Mouse (Mus musculus) heart, embryonic 14.5 days (tissue): ENCODE data around the gene Il34. TPM values are rescaled to one million over a fixed set of nuclear protein-coding genes. Genes with fewer than 3 reads are reported as not detected.

Experiments
- ATAC-seq: fragments of 200-750 bp; cut with Nextera tagmentation; 2 replicates; pipeline ENCODE4 v1.8.0; 2017; ENCODE audit warnings: low read depth, moderate TSS enrichment; ENCODE audit not compliant: insufficient number of reproducible peaks, insufficient read depth, low FRiP score
- H3K27ac ChIP-seq, 2 experiments: fragments of 200-500 bp in 1 of 2; fragments of 300-500 bp in 1 of 2; sonication (generic) in 1 of 2; replicated peaks in 1 of 2; 2 replicates each; pipeline ENCODE4 v1.5.1; 2012 to 2014; ENCODE audit warnings: low read depth in 2 of 2, low read length in 2 of 2, control low read depth in 1 of 2, mild to moderate bottlenecking in 1 of 2, mixed read lengths in 1 of 2; ENCODE audit not compliant: control insufficient read depth in 1 of 2, insufficient read depth in 1 of 2
- H3K27me3 ChIP-seq: fragments of 300-500 bp; sonication (generic); 2 replicates; pipeline ENCODE4 v1.6.1; 2014; ENCODE audit warnings: mild to moderate bottlenecking, low read length, control low read depth; ENCODE audit not compliant: control insufficient read depth, insufficient read depth
- H3K36me3 ChIP-seq: fragments of 300-500 bp; sonication (generic); 2 replicates; pipeline ENCODE4 v1.6.1; 2014; ENCODE audit warnings: mild to moderate bottlenecking, control low read depth, low read length, mixed read lengths; ENCODE audit not compliant: control insufficient read depth, insufficient read depth
- H3K4me1 ChIP-seq, 2 experiments: fragments of 200-500 bp in 1 of 2; fragments of 300-500 bp in 1 of 2; sonication (generic) in 1 of 2; 2 replicates each; pipeline ENCODE4 v1.6.1; 2012 to 2014; ENCODE audit warnings: low read length in 2 of 2, control low read depth in 1 of 2, mixed read lengths in 1 of 2; ENCODE audit not compliant: control insufficient read depth in 2 of 2, insufficient read depth in 2 of 2
- H3K4me2 ChIP-seq: fragments of 300-500 bp; sonication (generic); 2 replicates; pipeline ENCODE4 v1.6.1; 2014; ENCODE audit warnings: mild to moderate bottlenecking, low read length
- H3K4me3 ChIP-seq, 2 experiments: fragments of 200-500 bp in 1 of 2; fragments of 300-500 bp in 1 of 2; sonication (generic) in 1 of 2; 2 replicates each; pipeline ENCODE4 v1.5.1; 2012 to 2014; ENCODE audit warnings: low read length in 2 of 2, mild to moderate bottlenecking in 2 of 2, control low read depth in 1 of 2, low read depth in 1 of 2, moderate library complexity in 1 of 2; ENCODE audit not compliant: control insufficient read depth in 1 of 2, insufficient read depth in 1 of 2
- H3K9ac ChIP-seq: fragments of 300-500 bp; sonication (generic); 2 replicates; pipeline ENCODE4 v1.6.1; 2014; ENCODE audit warnings: mild to moderate bottlenecking, low read length
- H3K9me3 ChIP-seq: fragments of 300-500 bp; sonication (generic); 2 replicates; pipeline ENCODE4 v1.6.1; 2016; ENCODE audit warnings: low read length, control low read depth; ENCODE audit not compliant: control insufficient read depth
- WGBS: fragments of 180-500 bp; shearing (Covaris S2); extraction: QIAGEN DNeasy Blood & Tissue Kit; methylation state at CpG from one replicate; pipeline ENCODE4 v1.1.7; 2014; 5-methylcytosine and 5-hydroxymethylcytosine counted together
- polyA plus RNA-seq: library from polyadenylated mRNA; unstranded; fragments of >200 nt; fragmentation: Nextera tagmentation; extraction: Ambion mirVana; gene quantifications from 2 replicates; pipeline ENCODE4 v1.2.1, GENCODE M21; 2014

The Il34 gene
- polyA plus RNA-seq, 1 experiment from 2014 or later, result 0.49 TPM

DNA sequence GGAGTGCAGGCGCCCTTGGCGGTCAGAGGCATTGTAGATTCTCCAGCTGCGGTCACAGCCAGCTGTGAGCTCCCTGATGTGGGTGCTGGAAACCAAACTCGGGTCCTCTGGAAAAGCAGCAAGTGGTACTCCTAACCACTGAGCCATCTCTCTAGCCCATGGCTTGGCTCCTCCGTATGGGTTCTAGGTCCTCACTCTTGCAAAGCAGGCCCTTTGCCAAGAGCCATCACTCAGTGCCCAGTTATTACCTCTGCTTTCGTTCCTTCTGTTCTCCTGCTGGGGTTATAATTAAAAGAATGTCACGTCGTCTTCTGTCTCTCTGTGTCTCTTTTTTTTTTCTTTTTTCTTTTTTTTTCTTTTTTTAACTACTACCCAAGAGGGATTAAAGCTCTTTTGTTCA lies 72.7 kb downstream of the Il34 start:
- no peak for ATAC-seq

DNA sequence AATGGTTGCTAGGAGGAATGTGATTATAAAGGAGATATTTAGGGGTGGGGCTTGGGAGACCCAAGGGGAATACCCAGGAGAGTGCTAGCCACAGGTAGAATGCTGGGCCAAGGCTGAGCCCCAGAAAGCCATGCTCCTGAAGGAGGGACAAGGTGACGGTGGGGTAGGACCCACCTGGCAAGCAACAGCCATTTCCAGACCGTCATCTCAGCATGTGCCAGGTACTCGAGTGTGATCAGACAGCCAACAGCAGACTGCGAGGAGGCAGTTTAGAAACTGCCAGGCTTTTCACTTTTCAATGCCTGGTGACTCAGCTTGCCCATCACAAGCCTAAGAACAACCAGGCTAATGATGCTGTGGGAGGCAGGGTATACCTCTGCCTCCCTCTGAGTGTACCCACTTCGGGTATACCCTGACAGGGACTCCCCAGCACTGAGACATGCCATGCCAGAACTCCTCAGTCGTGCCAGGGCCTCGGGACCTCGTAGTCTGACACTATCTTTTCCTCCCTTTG lies 74.3 kb downstream of the Il34 start:
- H3K27ac ChIP-seq, result no peak overlapping the region
- H3K4me1 ChIP-seq, result no peaks in the 10 kb centered on the region; a peak in 1 of 4 replicates
- peaks cover 100% of the 10 kb centered on the region for H3K36me3 ChIP-seq
- H3K9me3 ChIP-seq, result no peaks in the 10 kb centered on the region
- ATAC-seq, result no peak
- no peak overlapping the region for H3K9ac ChIP-seq
- no peak overlapping the region for H3K4me2 ChIP-seq
- H3K4me3 ChIP-seq, result no peak overlapping the region
- WGBS, result 91% methylated on average over 8 of the region's 8 CpGs
- no peaks in the 10 kb centered on the region for H3K27me3 ChIP-seq

More for the DNA sequence above, 72.7 kb downstream of the Il34 start:
- H3K4me2 ChIP-seq, result no peak overlapping the region
- H3K27ac ChIP-seq, result no peak overlapping the region
- H3K9ac ChIP-seq, result no peak overlapping the region
- 91% methylated on average over 8 of the region's 8 CpGs for WGBS
- H3K36me3 ChIP-seq, result peaks cover 100% of the 10 kb centered on the region
- no peaks in the 10 kb centered on the region for H3K4me1 ChIP-seq
- no peaks in the 10 kb centered on the region for H3K27me3 ChIP-seq
- no peaks in the 10 kb centered on the region for H3K9me3 ChIP-seq
- H3K4me3 ChIP-seq, result no peak overlapping the region

DNA sequence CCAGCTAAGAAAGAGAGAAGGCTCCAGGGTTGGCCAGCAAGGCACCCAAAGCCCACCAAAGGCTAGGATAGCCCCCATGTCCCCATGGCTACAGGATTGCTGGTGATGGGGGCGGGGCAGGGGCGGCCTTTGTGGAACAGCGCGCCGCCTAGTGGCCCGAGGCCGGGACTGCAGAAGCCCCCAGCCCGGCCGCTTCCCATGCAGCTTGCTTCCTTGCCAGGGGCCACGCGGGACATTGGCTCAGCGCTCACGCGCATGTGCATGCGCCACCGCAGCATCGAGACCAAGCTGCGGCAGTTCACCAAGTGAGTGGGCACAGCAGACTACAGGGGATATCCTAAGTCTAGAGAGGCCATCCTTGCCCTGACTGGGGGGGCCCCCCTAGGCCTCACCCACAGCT lies 78.8 kb downstream of the Il34 start:
- WGBS, result 14% methylated on average over 18 of the region's 18 CpGs
- Histone ChIP-seq H3K36me3 (peaks cover 65% of the 10 kb centered on the region), H3K9ac (no peak overlapping the region), H3K4me2 (no peak overlapping the region), H3K4me3 (no peak overlapping the region), H3K4me1 (peaks cover 12 to 35% of the 10 kb centered on the region in 2 experiments), H3K9me3 (no peaks in the 10 kb centered on the region), H3K27me3 (no peaks in the 10 kb centered on the region), H3K27ac (no peak overlapping the region)
- no peak for ATAC-seq

DNA sequence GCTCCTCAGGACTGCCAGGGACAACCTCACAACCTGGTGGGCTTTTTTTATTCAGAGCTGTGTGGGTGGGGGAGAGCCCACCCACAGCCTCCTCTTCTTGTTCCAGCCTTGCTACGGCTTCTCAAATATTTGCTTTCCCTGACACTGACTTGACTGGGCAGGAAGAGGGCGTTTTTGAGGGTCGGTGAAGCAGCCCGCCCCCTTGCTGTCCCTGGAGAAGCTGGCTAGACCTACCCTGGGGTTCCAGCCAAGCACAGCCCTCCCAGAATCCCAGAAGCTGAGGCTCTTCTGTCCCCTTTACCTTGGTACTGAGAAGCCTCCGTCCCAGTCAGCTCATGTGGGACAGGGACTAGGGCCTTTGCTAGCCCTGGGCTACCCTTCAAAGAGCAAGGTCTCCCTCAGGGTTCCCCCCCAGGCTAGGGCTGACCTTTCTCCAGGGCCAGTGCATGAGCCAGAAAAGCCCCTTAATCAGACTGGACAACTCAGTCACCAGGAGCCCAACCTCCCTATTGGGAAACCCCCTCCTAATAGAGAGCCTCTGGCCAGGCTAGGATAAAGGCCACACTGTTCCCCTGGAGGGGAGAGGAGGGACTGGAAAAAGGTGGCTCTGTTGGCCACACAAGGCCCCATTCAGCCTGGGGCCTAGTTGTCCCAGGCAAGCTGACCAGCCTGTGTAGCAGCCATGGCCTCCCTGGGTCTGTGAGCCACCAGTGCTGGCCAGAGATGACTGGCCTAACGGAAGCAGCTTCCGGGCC lies 80.5 kb downstream of the Il34 start:
- 56% methylated on average over 7 of the region's 7 CpGs for WGBS
- peak overlapping the region; percentile 44 for H3K9ac ChIP-seq
- 0 out of 2 replicates have a peak overlapping the region, but pooled peaks have one; percentile 18 for H3K4me2 ChIP-seq
- no peak overlapping the region for H3K4me3 ChIP-seq
- H3K27me3 ChIP-seq, result no peaks in the 10 kb centered on the region
- H3K27ac ChIP-seq, result peak overlapping the region in 1 of 2 experiments; percentile 45; a peak in 1 of 4 replicates
- H3K4me1 ChIP-seq, result peaks cover 18 to 42% of the 10 kb centered on the region in 2 experiments
- peaks cover 48% of the 10 kb centered on the region for H3K36me3 ChIP-seq
- no peaks in the 10 kb centered on the region for H3K9me3 ChIP-seq
- no peak for ATAC-seq

DNA sequence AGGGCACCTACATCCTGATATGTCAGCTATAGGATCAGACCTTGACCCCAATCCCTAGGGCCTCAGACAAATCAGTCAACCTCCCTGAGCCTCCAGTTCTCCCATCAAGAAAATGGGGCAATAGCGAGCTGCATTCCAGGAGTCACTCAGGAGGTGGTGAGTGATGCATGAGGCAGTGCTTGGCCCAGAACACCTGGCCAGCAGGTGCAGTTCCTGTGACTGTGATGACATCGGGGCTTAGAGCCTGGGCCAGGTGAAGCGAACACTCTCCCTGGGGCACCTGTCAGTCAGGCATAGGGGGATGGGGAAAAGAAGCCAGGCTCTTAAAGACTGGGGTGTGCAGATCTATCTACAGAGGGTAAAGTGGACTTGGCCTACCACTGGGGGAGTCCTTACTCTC lies 81.2 kb downstream of the Il34 start:
- WGBS, result 74% methylated on average over 3 of the region's 3 CpGs
- Histone ChIP-seq H3K9ac (peak overlapping the region; percentile 44; the same call in 1 of the 2 replicates), H3K4me3 (no peak overlapping the region), H3K9me3 (no peaks in the 10 kb centered on the region), H3K27ac (no peak overlapping the region), H3K27me3 (no peaks in the 10 kb centered on the region), H3K4me2 (no peak overlapping the region), H3K36me3 (peaks cover 41% of the 10 kb centered on the region), H3K4me1 (peaks cover 22 to 47% of the 10 kb centered on the region in 2 experiments)
- ATAC-seq, result no peak

DNA sequence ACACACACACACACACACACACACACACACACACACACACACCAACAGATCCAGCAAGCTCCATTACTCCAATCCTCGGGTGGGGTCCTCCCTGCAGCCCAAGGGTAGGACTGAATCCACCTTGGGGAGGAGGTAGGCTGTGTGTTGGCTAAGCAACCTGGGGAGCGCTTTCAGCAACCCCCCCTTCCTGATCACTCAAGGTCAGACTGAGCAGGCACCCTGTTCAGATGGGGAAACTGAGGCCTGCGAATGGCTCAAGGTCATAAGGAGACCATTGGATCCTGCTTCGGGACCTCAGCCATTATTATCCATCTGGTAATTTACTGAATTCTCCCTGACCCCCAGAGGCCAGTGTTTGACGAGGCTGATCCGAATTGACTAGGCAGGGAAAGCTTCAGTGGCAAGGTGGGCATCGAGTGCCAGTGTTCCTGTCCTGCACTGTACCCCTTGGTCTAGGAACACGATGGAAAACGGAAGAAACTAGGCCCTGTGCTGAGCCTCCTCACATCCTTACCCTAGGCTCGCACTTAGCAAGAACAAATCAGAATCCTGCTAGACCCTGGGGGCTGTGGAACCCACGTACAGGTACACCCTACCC lies 83.2 kb downstream of the Il34 start:
- Histone ChIP-seq H3K4me3 (peak overlapping the region; percentile 70 to 85), H3K4me2 (peak overlapping the region; percentile 81), H3K27ac (peak overlapping the region in 1 of 2 experiments; percentile 94; a peak in 1 of 4 replicates), H3K9me3 (no peaks in the 10 kb centered on the region), H3K4me1 (peaks cover 34 to 62% of the 10 kb centered on the region in 2 experiments), H3K9ac (peak overlapping the region; percentile 96), H3K27me3 (no peaks in the 10 kb centered on the region), H3K36me3 (peaks cover 21% of the 10 kb centered on the region)
- 57% methylated on average over 11 of the region's 11 CpGs for WGBS
- ATAC-seq, result no peak

DNA sequence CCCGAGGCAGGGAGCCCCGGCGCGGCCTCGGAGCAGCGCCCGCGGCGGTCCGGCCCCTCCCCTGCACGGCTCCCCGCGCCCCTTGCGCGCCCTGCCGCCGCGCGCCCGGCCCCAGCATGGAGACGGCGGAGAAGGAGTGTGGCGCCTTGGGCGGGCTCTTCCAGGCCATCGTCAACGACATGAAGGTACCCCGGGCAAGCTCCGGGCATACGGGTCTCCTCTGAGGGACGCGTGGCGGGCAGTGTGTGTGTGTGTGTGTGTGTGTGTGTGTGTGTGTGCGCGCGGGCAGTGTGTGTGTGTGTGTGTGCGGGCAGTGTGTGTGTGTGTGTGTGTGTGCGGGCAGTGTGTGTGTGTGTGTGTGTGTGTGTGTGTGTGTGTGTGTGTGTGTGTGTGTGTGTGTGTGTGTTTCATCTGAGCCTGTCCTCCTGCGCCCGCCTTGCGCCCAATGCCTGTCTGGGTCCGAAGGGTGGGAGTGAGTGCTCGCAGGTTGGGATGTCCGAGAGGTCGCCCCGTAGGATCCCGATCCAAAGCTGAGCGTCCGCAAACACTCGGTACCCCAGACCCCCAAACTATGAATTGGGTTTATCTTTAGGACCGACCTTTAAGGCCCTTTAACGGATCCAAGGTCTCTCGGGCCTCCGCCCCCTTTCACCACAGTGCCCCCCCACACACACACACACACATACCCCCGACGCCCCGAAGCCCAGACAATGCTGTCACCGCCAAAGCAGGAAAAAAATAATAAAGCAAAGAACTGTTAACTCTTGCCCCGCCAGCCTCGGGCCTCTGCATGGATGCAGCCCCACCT lies 83.9 kb downstream of the Il34 start:
- Histone ChIP-seq H3K4me2 (peak overlapping the region; percentile 81), H3K4me3 (peak overlapping the region; percentile 70 to 85), H3K36me3 (peaks cover 14% of the 10 kb centered on the region), H3K9ac (peak overlapping the region; percentile 96), H3K27ac (peak overlapping the region; percentile 49 to 94), H3K27me3 (no peaks in the 10 kb centered on the region), H3K4me1 (peaks cover 38 to 69% of the 10 kb centered on the region in 2 experiments), H3K9me3 (no peaks in the 10 kb centered on the region)
- under 1% methylated on average over 48 of the region's 59 CpGs for WGBS
- ATAC-seq, result peak; percentile 58
